Comparison of ENCODE assay signal across 28 mouse cellular contexts in the genomic region with DNA sequence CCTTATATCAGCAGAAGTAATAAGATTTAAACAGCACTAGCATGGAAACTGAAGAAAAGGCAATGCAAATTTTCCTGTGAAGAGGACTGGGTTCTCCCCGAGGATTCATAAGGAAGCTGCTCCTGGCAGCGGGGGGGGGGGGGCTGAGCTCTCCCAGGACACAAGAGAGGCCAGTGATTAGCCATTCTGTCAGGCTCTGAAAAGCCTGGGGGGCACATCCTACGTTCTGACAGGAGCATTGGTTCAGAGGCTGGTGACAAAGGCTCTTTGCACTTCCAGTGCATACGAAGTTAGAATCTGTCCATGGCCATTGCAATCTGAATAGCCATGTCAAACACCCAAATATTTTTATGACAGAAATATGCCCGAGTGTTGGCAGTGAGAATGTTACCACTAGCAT.
DNase-seq lines count a peak whose midpoint lies in the region; ATAC-seq and TF ChIP-seq lines count a peak whose summit lies in the region.
"Had no signal": no experiment of that assay in that cellular context is flagged by ENCODE, and none has a peak within 500 bp of the region (broad histone marks: within the 10 kb centered on the region; RNA-seq: fewer than 3 reads in every experiment).

No protein-coding gene starts in this region.

- no peaks in the 10 kb centered on the region for H3K9me3 ChIP-seq in forebrain, embryonic 15.5 days
- H3K9me3 ChIP-seq in forebrain, postnatal 0 days (ENCODE audit: low read length): no peaks in the 10 kb centered on the region
- no peaks in the 10 kb centered on the region for H3K9me3 ChIP-seq in limb, embryonic 13.5 days
- H3K9me3 ChIP-seq in limb, embryonic 10.5 days (replicated peaks): no peaks in the 10 kb centered on the region
- no peaks in the 10 kb centered on the region for H3K9me3 ChIP-seq in neural tube, embryonic 14.5 days (ENCODE audit: control insufficient read depth, low read length)
- H3K9me3 ChIP-seq: embryonic facial prominence, embryonic 12.5 days; limb, embryonic 12.5 days; liver, embryonic 13.5 days had no signal

- H3K36me3 ChIP-seq in forebrain, embryonic 15.5 days: no peaks in the 10 kb centered on the region
- no peaks in the 10 kb centered on the region for H3K36me3 ChIP-seq in forebrain, postnatal 0 days (ENCODE audit: insufficient read depth)
- no peaks in the 10 kb centered on the region for H3K36me3 ChIP-seq in limb, embryonic 13.5 days
- H3K36me3 ChIP-seq in limb, embryonic 10.5 days: no peaks in the 10 kb centered on the region
- no peaks in the 10 kb centered on the region for H3K36me3 ChIP-seq in neural tube, embryonic 14.5 days (ENCODE audit: control insufficient read depth, insufficient read depth, low read length)
- H3K36me3 ChIP-seq: embryonic facial prominence, embryonic 12.5 days; limb, embryonic 12.5 days; liver, embryonic 13.5 days had no signal

- ATAC-seq in forebrain, embryonic 15.5 days (replicated peaks): no peak
- no peak for ATAC-seq in forebrain, postnatal 0 days
- ATAC-seq in limb, embryonic 13.5 days (ENCODE audit: low FRiP score, low read depth): no peak
- peak; percentile 60; the same call in 1 of the 2 replicates for ATAC-seq in neural tube, embryonic 14.5 days (ENCODE audit: low read depth)
- ATAC-seq: intestine, postnatal 0 days; lung, postnatal 0 days; Patski had no signal

- H3K27me3 ChIP-seq in forebrain, embryonic 15.5 days: no peaks in the 10 kb centered on the region
- H3K27me3 ChIP-seq in forebrain, postnatal 0 days (ENCODE audit: insufficient read depth, low read length): no peaks in the 10 kb centered on the region
- H3K27me3 ChIP-seq in limb, embryonic 13.5 days: no peaks in the 10 kb centered on the region
- H3K27me3 ChIP-seq in limb, embryonic 10.5 days (ENCODE audit: low read depth, poor library complexity, severe bottlenecking): no peaks in the 10 kb centered on the region
- no peaks in the 10 kb centered on the region for H3K27me3 ChIP-seq in neural tube, embryonic 14.5 days (ENCODE audit: control insufficient read depth, insufficient read depth, low read length)
- H3K27me3 ChIP-seq: embryonic facial prominence, embryonic 12.5 days; limb, embryonic 12.5 days; liver, embryonic 13.5 days; megakaryocyte, embryonic 14.5 days; Patski had no signal

- no peak overlapping the region for H3K9ac ChIP-seq in forebrain, embryonic 15.5 days (replicated peaks)
- H3K9ac ChIP-seq in forebrain, postnatal 0 days: no peak overlapping the region
- H3K9ac ChIP-seq in limb, embryonic 13.5 days: no peak overlapping the region
- H3K9ac ChIP-seq in neural tube, embryonic 14.5 days (replicated peaks; ENCODE audit: low read depth, low read length): no peak overlapping the region
- H3K9ac ChIP-seq: embryonic facial prominence, embryonic 12.5 days; limb, embryonic 12.5 days; liver, embryonic 13.5 days had no signal

- no peak for DNase-seq in forebrain, postnatal 0 days
- DNase-seq in limb, embryonic 10.5 days (ENCODE audit: low spot score): no peak
- no peak for DNase-seq in neural tube, embryonic 10.5 days (ENCODE audit: extremely low spot score, low spot score)
- no peak for DNase-seq in left cerebral cortex, adult 8-10 months (ENCODE audit: low spot score in 2 of 2)
- DNase-seq: adrenal gland, postnatal 10 days; cerebellum, adult 11 months; cerebellum, adult 9-10 months; embryo, embryonic 11 days; gastrocnemius, postnatal 25 days; heart, adult 11 months; heart, postnatal 4 days; kidney, postnatal 14 days; layer of hippocampus, adult 9-11 months; liver, embryonic 13.5 days; lung, adult 18-20 months; lung, postnatal 4 days; thymus, adult 2 months; thymus, postnatal 36 days had no signal

- no peak overlapping the region for H3K4me3 ChIP-seq in forebrain, embryonic 15.5 days
- no peak overlapping the region for H3K4me3 ChIP-seq in forebrain, postnatal 0 days (ENCODE audit: low read depth, low read length)
- H3K4me3 ChIP-seq in limb, embryonic 13.5 days: no peak overlapping the region
- H3K4me3 ChIP-seq in limb, embryonic 10.5 days: no peak overlapping the region
- H3K4me3 ChIP-seq in neural tube, embryonic 14.5 days (ENCODE audit: low read depth, low read length): no peak overlapping the region
- H3K4me3 ChIP-seq: embryonic facial prominence, embryonic 12.5 days; limb, embryonic 12.5 days; liver, embryonic 13.5 days; megakaryocyte, embryonic 14.5 days had no signal

- H3K4me1 ChIP-seq in forebrain, embryonic 15.5 days: peaks cover 31% of the 10 kb centered on the region
- peaks cover 4% of the 10 kb centered on the region; the same call in 1 of the 2 replicates for H3K4me1 ChIP-seq in forebrain, postnatal 0 days (ENCODE audit: insufficient read depth)
- peaks cover 34% of the 10 kb centered on the region for H3K4me1 ChIP-seq in limb, embryonic 13.5 days
- peaks cover 23% of the 10 kb centered on the region for H3K4me1 ChIP-seq in limb, embryonic 10.5 days
- 0 out of 2 replicates have a peak, but pooled peaks cover 3% of the 10 kb centered on the region for H3K4me1 ChIP-seq in neural tube, embryonic 14.5 days (ENCODE audit: control insufficient read depth, insufficient read depth, low read length)
- H3K4me1 ChIP-seq: embryonic facial prominence, embryonic 12.5 days; liver, embryonic 13.5 days; megakaryocyte, embryonic 14.5 days had no signal

- WGBS in forebrain, embryonic 15.5 days: 21% methylated on average over 5 of the region's 5 CpGs
- 15% methylated on average over 5 of the region's 5 CpGs for WGBS in forebrain, postnatal 0 days
- 36% methylated on average over 3 of the region's 5 CpGs for WGBS in limb, embryonic 13.5 days
- WGBS in limb, embryonic 10.5 days: 61% methylated on average over 4 of the region's 5 CpGs
- WGBS in neural tube, embryonic 14.5 days: 30% methylated on average over 4 of the region's 5 CpGs

- H3K27ac ChIP-seq in forebrain, embryonic 15.5 days (replicated peaks): peak overlapping the region; percentile 54; the same call in 1 of the 2 replicates
- no peak overlapping the region for H3K27ac ChIP-seq in forebrain, postnatal 0 days (ENCODE audit: low read depth, low read length)
- peak overlapping the region; percentile 67; the same call in 1 of the 2 replicates for H3K27ac ChIP-seq in limb, embryonic 13.5 days
- H3K27ac ChIP-seq in limb, embryonic 10.5 days: no peak overlapping the region
- H3K27ac ChIP-seq in neural tube, embryonic 14.5 days (ENCODE audit: low read depth, low read length): no peak overlapping the region
- H3K27ac ChIP-seq: embryonic facial prominence, embryonic 12.5 days; liver, embryonic 13.5 days had no signal

- H3K4me2 ChIP-seq in forebrain, embryonic 15.5 days (replicated peaks): no peak overlapping the region
- H3K4me2 ChIP-seq in forebrain, postnatal 0 days (ENCODE audit: low read depth): no peak overlapping the region
- peak overlapping the region; percentile 32; the same call in 1 of the 2 replicates for H3K4me2 ChIP-seq in limb, embryonic 13.5 days (replicated peaks)
- H3K4me2 ChIP-seq in neural tube, embryonic 14.5 days (ENCODE audit: low read depth, low read length): no peak overlapping the region
- H3K4me2 ChIP-seq: embryonic facial prominence, embryonic 12.5 days; heart, embryonic 11.5 days; limb, embryonic 12.5 days; liver, embryonic 13.5 days had no signal

- no peak for TF ChIP-seq CTCF in forebrain, postnatal 0 days (IDR thresholded peaks at IDR 0.05; ENCODE audit: low read depth)

Comparison
In these comparisons a context has a peak if more than half of its experiments do, and no peak if none do; other contexts are left out.
1. H3K27ac ChIP-seq: peak in forebrain, embryonic 15.5 days (single experiment) and limb, embryonic 13.5 days (single experiment); none in forebrain, postnatal 0 days (single experiment), limb, embryonic 10.5 days (single experiment) and neural tube, embryonic 14.5 days (single experiment).